Mouse (Mus musculus) heart, adult 8-10 months (tissue): ENCODE data around the gene Cradd. TPM values are rescaled to one million over a fixed set of nuclear protein-coding genes. Genes with fewer than 3 reads are reported as not detected.

ENCODE experiments used
- DNase-seq: peaks from one replicate; pipeline ENCODE4 v3.0.0; 2022; ENCODE audit warnings: low spot score
- total RNA-seq, 4 experiments: library from RNA; stranded (reverse); gene quantifications; 2 replicates each; pipeline ENCODE4 v1.2.4; 2022

Gene Cradd
- total RNA-seq, 4 experiments from 2014 or later, result 6.6 to 15.0 (median 10.4) TPM

GRCm38 (mm10) chr10:95244961-95245679 is 78.8 kb downstream of the Cradd start:
- no peak for DNase-seq

- DNase-seq, result no peak
These were observed 84.5 kb downstream of the Cradd start for GRCm38 (mm10) chr10:95239196-95240069.

GRCm38 (mm10) chr10:95238667-95239066 is 85.3 kb downstream of the Cradd start:
- DNase-seq, result no peak

DNA sequence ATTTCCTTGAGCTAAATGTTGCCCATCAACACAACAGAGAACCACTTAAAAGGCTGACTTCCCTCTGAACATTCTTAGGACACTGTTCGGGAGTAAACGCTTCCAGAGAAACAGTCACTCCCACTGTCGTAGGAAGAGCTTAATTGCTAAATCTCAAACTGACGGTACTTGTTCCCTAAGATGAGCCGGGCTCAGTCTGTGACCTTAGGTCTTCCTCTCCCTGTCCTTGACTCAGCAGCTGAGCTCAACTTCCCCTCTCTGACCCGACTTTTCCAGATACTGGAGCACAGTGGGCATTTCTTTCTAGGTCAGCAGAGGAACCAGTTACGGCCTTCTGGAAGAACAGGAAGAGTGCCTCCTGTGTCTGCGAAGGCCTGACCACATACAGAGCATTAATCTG is 87.7 kb downstream of the Cradd start:
- peak; percentile 69 for DNase-seq

DNA sequence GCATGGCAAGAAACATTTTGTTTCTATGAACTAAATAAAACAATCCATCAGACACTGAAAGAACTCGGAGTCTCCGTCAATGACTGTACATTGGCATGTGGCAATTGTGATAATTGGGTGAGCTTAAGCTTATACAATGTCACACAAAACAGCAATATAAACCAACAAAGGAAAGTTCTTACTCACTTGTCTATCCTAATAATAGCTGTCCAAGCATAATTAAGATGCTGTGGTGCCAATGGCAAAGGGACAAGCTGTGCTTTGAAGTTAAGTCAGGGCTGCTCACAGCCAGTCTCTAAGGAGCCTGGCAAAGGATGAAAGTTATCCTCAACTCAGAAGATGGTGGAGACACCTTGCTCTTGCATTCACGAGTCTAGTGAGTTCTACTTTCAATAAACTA is 89.3 kb downstream of the Cradd start:
- no peak for DNase-seq

DNA sequence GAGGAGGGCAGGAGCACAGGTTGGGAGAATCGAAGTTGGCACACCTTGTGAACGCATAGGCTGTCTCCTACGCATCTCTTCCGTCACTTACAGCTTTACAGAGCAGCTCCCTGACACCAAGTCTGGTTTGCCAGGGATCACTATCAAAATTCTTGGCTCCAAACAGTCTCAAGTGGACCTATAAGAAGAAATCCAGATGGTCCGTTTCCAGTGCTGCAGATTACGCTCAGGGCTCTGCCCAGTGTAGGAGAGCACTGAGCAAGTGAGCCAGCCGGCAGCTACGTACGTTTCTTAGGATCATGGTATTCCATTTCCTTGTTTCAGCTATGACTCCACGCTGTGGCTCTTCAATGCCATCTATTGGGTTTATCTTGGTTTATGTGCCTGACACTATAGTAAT is 90.9 kb downstream of the Cradd start:
- no peak for DNase-seq

DNA sequence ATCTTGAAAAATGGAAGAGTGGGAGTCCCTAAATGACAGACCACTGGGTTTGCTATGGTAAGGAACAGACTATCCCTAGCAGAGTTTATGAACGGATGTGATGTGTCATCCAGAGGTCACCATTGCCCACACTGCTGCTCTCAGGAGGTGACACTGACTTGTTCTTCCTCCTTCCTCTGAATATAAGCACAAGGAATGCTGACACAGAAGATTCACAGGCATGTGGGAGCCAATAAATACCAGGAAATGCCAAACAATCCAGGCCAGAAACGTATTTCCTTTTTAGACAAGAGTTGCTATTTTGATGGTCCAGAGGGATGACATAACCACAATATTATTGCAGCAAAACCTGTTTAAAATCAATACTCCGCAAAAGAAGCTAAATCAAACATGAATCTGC is 91.4 kb downstream of the Cradd start:
- peak; percentile 74 for DNase-seq

DNA sequence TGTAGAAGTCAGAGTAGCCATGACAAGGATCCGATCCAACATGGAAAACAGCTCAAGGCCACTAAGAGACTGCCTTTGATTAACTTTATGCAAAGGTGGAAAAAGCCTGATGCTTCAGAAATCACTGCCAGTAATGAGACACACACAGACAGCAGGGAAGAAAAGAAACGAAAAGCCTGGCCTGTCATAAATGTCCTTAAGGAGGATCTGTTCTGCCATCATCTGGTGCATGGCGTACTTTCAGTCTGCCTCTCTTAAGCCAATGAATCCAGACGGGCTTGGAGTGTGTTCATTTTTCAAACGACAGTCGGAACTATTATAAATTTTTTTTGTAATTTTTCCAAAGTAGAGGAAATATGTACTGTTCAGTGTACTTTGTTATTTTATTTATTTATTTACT is 95.7 kb downstream of the Cradd start:
- DNase-seq, result no peak

DNA sequence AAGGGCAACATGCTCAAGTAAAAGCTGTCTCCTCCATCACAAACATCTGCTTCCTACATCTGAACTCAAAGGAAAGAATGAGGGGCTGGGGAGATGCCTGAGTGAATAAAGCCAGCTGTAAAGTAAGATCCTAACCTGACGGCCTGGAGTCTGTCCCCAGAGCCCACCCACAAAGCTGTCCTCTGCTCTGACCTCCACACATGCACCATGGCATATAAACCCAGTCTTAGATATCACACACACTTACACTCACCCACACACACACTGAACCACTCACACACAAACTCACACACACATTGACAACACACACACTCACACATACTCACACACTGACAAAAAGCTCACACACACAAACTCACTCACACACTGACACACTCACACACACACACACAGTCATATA is 96.3 kb downstream of the Cradd start:
- no peak for DNase-seq

DNA sequence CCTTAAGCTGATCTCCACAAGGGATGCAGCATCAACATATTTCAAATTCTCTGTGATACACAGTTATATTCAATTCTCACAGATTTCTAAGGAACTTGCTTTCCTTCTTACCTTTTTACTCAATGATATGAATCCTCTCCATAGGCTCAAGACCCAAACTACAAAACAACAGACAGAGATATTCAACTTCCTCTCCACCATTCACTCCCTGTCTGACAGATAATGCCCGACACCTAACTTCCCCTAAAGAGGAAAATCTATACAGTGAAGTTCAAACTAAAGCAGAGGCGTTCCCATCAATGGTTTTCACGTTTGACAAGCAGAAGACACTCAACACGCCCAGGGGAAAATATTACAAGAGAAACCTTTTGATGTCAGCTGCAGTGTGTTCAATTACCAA is 97.2 kb downstream of the Cradd start:
- DNase-seq, result no peak

- no peak for DNase-seq
These were observed 98.9 kb downstream of the Cradd start for GRCm38 (mm10) chr10:95225006-95225405.

DNA sequence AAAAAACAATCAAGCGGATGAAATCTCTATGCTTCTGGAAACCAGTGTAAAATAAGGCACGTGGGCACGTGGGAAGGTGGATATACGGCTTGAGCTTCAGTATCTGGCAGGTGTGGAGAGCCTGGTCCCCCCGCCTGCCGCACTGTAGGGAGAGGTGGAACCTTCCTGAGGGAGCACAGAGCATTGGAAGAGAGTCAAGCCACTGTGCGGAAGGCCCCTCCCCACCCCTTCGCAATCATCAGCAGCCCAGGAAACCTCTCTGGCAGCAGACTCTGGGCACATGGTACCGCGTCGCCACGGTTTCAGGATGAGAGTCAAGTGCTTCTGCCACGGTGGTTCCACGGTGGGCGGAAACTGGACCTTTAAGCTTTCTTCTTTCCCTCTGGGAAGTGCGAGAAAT is 100.7 kb downstream of the Cradd start:
- DNase-seq, result no peak

GRCm38 (mm10) chr10:95221914-95222313 is 102.0 kb downstream of the Cradd start:
- DNase-seq, result no peak

- no peak for DNase-seq
These were observed 103.4 kb downstream of the Cradd start for GRCm38 (mm10) chr10:95220536-95220935.

DNA sequence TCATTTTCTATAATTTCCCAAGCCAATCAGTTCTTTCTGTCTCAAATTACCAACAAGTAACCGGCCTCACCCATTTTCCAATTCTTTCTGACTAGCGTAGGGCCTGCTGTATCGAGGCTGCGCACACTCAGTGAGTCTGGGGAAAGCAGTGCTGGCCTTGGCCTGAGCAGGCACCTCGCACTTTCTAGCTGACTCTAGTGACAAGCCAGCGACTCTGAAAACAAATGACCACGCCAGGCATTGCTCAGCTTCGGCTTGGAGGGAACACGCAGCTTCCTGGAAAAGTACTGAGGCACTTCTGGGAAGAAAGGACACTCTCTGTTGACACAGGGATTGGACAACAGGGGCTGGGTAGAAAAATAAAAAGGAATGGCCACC is 105.3 kb downstream of the Cradd start:
- DNase-seq, result peak; percentile 34

GRCm38 (mm10) chr10:95217956-95218682 is 105.8 kb downstream of the Cradd start:
- DNase-seq, result peak; percentile 60

DNA sequence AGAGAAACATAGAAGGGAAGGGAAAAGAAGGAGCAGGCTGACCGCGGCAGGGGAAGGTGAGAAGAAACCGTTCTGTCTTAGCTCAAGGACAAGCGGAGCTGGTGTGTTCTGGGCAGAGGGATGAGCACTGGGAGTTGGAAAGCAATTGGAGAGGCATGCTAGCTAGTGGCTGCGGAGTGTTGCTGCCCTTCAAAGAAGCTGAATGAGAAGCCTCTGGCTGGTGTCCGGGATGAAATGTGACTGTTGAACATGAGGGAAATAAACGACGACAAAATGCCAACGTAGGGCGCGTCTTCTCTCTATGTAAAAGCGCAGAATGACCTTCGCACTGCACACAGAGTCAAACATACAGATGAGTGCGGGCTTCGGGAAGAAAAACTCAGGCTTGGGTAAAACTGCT is 108.6 kb downstream of the Cradd start:
- no peak for DNase-seq

DNA sequence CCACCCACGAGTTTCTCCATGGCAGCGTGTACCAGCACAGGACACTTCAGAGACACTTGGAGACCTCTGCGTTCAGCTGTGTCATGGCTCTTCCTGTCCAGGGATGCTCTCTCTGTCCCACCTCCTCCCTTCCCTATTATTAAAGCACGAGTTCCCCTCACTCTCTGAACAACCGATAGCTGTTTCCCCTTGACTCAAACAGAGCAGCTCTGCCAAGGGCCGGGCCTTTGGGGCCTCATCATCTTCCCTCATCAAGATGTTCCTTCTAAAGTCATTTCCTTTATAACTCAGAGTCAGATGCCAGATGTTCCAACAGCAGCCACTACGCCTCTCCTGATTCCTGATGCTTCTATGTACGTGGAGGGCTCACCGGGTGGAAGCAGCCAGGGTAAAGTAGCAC is 110.1 kb downstream of the Cradd start:
- peak; percentile 38 for DNase-seq

GRCm38 (mm10) chr10:95213311-95213710 is 110.6 kb downstream of the Cradd start:
- DNase-seq, result no peak

GRCm38 (mm10) chr10:95211660-95212059 is 112.3 kb downstream of the Cradd start:
- DNase-seq, result no peak

GRCm38 (mm10) chr10:95210664-95211372 is 113.1 kb downstream of the Cradd start:
- no peak for DNase-seq

GRCm38 (mm10) chr10:95210167-95210566 is 113.8 kb downstream of the Cradd start:
- DNase-seq, result no peak
